Mouse (Mus musculus) cerebellum, postnatal 4 days (tissue): ENCODE results near the gene Pdss2.

ENCODE experiments used
- DNase-seq, 2 experiments: peaks; one replicate each; pipeline ENCODE4 v3.0.0; 2022; ENCODE audit warnings: low spot score in 2 of 2, mixed read lengths in 1 of 2

Pdss2 gene

DNA sequence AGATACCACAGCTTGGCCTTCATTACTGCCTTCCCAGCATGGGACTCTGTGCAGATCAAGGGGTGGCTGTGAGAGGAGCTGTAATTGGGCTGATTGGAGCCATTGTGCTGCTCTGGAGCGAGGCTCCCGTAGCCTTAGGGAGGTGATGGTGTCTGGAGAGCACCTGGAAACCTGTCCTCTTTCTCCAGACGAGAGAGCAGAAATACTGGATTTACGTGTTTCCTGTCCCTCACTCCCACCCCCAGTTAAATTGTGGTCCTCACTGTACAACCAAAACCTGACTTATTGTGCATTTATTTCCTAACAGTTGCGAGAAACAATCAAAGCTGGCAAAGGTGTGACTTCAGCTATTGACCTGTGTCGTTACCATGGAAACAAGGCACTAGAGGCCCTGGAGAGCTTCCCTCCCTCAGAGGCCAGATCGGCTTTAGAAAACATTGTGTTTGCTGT is 218.2 kb downstream of the Pdss2 start:
- no peak for DNase-seq

DNA sequence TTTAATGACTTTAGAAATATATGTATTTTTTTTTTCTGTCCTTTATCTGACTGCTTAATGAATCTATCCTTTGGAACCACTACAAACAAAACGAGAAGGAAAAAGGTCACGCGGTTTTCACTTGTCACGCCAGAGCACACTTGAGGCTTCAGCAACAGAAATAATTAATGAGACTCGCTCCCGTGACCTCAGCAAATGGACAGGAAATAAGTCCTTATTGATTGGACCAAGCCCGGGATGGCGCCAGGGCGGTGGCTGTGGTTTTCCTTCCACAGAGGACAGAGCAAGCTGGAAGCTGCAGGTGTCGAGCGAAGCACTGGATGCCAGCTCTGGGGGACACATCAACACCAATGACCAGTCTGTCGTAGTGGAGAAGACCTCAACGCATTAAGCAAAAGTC is 218.8 kb downstream of the Pdss2 start:
- DNase-seq: no peak

DNA sequence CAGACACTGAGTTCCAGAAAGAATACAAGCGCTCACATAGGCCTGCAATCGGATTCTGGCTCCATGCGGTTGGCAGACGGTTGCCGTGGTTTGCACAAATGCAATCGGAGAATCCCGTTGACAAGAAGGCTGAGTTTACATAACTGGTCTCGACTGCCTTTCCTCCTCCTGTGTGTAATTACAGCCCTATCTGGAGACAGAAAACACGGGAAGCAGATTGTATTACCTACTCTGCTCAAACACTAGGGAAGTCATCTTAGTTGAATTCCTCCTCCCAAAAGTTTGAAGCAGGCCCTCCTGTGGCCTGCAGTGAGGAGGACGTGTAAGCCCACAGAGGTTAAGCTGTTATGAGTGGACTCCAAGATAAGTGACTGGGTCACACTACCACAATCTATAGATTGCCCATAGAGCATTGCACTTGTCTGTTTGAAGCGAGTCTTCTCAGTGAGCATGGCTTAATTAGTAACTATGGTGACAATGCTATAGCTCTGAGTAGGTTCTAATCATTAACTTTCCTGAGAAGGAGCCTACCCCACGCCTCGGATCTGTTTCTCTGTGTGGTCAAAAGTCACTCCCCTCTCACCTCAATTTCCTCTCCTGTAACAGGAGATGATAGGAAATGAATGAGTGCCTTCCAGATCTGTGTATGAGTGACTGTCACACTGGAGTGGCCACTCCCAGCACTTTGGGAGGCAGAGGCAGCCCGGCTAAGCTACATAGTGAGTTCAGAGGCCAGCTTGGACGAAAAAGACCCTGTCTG is 219.9 kb downstream of the Pdss2 start:
- no peak for DNase-seq

DNA sequence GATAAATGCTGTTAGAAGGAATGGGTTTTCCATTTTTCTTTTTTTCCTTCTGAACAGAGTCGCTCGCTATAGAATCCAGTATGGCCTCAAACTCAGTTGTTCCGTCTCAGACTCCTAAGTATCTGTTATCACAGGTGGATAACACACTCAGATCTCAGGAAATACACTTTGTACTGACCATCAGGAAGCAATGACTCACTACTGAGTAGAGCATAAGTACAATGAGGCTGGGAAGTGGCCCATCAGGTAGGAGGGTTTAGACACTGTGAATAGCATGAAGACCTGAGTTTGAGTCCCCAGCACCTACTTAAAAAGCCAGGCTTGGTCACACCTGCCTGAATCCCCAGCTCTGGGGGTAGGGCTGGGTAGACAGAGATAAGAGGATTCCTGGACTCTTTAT is 227.4 kb downstream of the Pdss2 start:
- no peak for DNase-seq

DNA sequence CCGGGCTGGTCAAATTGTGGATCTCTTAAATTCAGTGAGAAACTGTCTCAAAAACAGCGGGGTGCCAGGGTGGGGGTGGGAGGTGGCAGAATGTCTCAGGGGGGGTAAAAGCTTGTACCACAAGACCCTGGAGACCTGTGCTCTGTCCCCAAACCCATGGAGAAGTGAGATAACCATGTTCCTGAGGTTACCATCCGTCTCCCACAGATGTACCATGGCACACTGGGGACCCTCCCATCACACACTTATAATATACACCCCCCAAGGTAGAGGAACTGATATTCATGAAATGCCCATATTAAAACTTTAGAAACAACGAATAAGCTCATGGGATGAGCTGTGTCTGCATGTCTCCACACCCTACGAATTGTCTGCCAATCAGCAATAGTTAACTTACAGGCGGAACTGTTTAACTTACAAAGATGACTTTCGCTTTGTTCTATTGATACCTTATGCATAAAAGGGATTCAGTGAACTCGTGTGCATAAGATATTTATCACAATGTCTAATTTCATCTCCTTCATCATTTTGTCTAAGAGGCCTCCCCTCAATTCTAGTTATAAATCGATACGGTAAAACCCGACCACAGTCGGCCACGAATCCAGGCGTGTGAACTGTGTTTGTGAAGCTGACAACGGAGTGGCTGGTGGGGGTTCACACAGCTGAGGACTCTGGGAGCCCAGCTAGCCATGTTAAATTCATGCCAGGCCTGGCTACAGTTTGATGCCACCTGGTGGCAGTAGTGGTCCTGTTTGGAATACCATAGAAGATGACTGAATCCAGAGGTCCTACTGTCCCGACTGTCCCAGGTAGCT is 230.8 kb downstream of the Pdss2 start:
- peak; percentile 71 to 83 for DNase-seq

DNA sequence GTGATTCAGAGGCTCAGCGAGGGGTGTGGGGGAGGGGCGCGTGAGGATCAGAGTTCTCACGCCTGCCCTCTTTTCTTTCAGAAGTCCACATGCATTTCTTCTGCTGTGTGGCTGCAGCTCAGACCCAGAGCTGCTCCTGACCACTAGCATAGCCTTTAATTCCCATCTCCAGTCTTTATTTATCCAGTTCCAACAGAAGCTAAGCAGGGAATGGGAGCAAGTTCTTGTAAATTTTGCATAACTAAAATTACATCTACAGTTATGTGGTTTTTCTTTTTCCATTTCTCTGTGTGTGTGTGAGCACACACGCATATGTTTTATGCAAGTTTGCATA is 231.3 kb downstream of the Pdss2 start:
- no peak for DNase-seq

DNA sequence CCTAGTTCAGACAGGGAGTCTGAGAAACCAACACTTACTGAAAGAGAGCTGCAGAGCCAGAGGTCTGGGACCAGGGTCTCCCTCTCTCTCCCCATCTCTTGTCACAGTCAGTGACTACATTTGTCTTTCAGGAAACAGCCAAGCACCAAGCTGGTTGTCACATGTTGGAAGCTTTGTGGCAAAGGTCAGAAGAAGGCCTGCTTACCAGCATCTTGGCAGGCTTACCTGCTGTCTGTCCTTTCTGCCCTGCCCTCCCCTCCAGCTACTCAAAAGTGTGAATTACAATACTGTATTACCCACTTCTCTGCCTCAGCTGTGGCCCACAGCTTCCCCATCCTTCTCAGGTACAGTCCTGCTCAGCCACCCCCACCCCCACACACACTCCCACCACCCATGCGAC is 232.9 kb downstream of the Pdss2 start:
- DNase-seq: no peak

DNA sequence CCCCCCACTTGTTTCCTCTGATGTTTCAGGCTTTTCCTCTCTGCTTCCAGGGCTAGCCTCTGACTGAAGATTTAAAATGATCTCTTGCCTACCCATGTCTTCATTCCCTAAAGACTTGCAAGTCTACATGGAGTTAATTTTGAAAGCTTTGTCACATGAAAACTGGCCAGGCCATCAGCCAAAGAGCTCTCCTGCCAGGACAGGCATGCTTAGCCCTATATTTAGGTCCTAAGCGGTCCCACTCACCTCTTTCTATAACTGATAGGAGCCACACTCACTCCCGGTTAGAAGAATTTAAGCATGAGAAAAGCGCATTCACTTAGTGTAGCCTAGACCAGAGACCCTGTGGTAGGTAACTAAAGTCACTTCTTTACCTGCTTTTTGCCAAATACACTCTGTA is 233.4 kb downstream of the Pdss2 start:
- DNase-seq: no peak

DNA sequence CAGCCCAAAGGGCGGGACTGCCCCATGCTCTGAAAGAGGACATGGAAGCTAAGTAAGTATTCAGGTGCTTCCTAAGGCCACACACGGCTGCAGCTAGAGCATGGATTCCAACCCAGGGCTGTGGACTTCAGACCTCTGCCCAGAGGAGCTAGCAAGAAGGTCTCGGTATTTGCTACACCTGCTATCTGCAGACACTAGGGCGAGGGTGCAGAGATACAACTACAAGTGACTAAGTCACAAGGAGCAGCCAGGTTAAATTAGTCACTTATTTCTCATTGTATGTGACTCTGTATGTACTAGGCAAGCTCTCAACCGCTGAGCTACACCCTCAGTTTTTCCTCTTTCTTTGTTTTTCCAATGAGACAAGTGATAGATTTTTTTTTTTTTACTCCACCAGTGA is 241.5 kb downstream of the Pdss2 start:
- DNase-seq: no peak

DNA sequence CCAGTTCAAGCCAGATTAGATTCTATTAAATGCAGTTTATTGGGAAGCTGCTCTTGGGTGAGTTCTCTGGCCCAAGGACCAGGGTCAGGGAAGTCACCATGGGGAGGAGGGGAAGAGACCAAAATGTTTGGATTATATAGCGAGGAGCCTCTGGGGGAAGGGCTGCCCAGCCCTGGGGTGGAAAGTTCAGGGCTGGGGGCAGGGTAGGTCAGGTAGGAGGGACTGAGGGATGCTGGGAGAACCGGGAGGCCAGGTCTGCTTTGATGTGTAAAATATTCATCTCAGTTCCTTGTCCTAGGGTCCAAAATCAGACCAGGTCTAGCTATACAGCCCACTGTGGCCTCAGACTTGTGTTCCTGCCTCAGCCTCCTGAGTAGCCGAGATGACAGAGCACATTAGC is 241.9 kb downstream of the Pdss2 start:
- DNase-seq: no peak

DNA sequence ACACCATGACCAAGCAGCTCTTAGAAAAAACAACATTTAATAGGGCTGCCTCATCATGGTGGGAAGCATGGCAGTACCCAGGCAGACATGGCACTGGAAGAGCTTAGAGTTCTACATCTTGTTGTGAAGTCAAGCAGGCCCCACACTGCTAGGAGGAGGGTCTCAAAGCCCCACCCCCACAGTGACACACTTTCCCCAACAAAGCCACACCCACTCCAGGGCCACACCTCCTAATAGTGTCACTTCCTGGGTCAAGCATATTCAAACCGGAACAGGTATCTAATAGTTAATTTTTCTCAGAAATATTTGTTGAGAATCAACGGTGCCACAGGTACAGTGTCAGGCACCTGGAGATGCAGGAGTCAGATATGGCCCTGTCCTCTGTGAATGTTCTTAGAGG is 244.9 kb downstream of the Pdss2 start:
- no peak for DNase-seq

DNA sequence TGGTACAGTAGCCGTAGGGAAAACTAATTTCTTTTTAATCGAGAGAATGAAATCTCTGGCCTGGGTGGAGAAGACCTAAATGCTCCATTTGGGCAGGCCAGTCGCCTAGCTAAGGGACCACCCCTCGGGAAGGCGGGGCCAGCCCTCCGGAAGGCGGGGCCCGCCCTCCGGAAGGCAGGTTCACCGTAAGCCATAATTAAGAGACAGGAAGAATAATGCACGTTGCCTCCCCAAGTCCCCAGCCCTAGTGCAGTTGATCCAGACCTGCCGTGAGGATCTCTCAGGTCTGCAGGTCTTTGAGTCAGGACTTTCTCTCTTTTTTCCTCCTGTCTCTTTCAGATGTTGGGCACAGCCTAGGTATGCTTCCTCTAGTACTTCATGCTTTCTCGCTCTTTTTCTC is 246.4 kb downstream of the Pdss2 start:
- no peak for DNase-seq

DNA sequence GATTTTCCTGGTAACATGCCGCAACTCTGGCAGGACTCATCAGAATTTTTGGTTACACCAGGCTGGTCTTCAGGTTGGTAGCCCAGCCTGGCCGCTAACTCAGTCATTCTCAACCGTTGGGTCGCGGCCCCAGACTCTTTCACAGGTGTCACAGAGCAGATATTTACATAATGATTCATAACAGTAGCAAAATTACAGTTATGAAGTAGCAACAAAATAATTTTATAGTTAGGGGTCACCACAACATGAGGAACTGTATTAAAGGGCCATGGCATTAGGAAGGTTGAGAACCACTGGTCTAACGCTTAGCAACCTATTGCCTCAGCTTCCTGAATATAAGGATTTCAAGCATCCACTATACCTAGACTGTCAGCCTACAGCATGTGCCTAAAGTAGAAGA is 247.0 kb downstream of the Pdss2 start:
- DNase-seq: no peak

DNA sequence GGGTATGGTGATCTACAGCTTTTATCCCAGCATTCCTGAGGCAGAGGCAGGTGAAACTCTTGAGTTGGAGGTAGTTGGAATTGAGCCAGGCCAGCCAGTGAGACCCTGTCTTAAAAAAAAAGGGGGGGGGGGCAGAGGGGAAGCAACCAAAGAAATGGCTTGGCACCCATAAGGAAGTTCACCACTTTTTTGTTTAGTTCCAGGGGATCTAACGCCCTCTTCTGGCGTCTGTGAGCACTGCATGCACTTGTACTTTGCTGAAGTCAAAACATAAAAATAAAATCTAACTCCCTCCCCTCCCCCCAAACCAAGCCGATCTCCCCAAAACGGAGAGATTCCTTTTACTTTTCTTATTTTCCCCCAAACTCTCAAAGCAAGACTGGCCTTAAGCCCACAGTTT is 254.1 kb downstream of the Pdss2 start:
- DNase-seq: peak in 1 of 2 experiments; percentile 36

DNA sequence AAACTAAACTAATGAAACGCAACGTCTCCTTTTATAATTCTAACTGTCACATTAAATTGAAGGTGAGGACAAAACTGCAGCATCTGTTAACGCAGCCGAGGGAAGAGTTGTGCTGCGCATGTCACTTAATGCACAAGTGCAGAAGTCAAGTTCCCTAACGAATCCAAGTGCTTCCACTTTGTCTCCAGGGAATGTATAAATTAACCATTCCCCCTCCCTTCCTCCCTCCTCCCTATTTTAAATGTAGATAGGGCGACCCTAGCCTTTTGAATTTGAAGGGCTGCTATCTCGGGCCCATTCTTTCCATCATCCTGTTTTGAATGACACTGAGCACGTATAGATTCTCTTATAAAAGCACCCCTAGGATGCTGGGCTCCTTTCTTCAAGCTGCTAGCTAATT is 256.2 kb downstream of the Pdss2 start:
- no peak for DNase-seq

DNA sequence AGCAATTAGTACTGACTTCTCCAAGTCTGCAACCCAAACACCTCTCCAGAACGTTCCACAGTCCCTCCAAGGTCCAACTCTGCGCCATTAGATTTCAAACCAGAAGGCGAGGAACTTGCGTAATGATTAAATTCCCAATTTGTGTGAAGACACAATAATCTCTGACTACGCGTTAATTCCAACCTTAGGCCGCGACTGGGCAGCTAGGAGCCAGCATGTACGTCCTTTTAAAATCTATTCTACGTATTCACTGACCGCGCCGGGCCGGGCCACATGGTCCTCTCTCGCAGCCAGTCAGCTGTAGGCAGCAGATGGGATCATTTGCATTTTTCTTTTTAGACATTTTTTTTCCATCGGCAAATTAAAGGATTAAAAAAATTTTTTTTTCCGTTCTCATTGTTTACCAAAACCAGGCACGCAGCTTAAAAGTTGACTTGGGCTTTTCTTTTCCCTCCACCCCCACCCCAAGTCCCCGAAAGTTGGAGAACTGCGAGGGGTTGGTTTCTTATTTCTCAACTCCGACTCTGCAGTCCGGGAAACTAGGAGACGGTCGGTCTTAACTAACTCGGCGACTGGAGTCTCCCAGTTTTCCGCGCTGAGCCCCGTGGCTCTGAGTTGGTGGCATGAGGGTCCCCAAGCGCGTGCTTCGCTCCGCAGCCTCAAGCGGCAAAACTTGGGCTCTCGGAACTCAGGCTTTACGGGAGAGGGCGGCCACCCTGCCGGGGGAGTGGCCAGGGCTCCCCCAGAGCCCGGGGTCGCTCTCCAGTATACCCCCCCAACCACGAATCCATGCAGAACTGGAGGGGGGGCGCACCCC is 256.8 kb downstream of the Pdss2 start:
- peak in 1 of 2 experiments; percentile 47 for DNase-seq

DNA sequence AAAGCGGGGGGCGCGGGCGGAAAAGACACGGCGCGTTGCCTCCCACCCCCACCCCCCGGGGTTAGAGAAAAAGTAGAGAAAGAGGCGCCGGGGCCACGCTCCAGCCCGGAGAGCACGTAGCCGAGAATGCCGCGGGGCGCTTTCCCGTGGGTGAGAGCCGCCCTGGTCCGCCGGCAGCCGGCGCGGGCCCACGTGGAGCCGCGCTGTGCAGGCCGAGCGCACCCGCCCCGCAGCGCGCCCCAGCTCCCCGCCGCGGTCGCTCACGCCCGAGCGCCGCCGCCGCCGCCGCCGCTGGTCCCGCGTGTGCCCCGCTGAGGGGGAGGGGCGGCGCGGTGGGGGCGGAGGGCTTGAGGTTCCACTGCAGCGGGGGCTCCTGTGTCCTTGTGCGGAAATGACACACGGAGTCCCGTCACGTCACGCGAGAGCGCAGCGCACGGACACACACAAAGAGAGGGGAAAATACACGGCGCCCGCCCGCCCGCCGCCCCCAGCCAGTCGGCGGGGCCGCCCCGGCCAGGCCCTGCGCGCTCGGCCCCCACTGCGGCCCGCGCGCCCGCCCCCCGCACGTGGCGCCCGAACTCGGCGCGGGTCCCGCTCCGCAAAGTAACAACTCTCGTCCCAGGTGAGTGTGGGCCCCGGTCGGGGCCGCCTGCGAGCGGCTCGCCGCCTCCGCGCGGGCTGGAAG is 257.6 kb downstream of the Pdss2 start, which contains the start of gene Bend3:
Gene Bend3 (plus strand): TSS at position 81 of the 685 bp plus-strand sequence.
- DNase-seq: peak in 1 of 2 experiments; percentile 64

DNA sequence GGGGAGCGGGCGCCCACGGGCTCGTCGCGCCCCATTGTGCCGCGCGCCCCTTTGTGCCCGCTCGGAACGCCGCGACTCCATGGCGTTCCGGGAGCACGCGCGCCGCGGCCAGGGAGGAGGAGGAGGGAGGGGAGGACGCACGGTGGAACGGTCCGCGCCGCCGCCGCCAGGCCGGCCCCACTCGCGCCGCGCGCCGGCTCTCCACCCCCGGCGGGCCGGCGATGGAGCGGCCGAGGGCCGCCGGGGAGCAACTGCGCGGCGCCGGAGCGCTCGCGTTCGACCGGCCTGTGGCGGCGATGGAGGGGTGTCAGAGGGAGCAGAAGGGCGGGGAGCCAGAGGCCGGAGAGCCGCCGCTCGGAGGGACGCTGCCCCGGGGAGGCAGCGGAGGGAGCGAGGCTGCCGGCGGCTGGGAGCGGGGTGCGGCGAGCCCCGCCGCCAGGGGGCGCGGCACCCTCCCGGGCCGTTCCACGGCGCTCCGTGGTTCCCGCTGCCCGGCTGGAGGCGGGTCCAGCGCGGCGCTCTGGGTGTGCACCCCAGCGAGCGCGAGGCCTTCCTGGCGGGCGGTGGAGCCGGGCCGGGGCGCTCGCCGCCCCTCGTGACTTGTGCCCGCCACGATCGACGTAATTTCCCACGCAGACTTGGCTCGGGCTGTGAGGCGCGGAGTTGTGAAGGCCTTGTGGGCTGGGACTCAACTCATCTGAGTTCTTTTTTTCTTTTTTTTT is 258.3 kb downstream of the Pdss2 start:
- peak; percentile 48 to 69 for DNase-seq

DNA sequence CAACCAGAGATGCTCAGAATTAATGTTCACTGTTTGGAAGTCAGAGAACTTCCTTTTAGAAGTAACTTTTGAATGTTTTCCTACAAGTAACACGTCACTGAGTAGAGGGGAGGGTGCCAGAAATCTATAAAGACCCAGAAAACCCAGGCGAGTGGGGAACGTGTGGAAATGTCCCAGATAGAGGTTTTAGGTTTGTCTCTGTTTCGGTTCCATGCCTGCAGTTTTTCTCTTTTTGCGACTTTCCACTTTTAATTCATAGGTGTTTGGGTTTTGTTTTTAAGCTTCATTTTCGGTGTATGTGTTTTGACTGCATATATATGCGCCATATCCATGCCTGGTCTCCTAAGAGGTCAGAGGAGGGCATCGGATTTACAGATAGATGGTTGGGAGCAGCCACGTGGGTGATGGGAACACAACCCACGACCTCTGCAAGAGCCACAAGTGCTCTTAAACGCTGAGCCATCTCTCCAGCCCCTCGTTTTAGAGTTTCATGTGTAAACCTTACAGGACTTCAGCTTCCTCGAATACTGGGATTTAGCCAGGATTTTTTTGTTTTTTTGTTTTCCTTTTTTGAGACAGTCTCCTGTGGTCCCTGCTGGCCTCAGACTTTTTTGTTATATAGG is 259.1 kb downstream of the Pdss2 start:
- no peak for DNase-seq

DNA sequence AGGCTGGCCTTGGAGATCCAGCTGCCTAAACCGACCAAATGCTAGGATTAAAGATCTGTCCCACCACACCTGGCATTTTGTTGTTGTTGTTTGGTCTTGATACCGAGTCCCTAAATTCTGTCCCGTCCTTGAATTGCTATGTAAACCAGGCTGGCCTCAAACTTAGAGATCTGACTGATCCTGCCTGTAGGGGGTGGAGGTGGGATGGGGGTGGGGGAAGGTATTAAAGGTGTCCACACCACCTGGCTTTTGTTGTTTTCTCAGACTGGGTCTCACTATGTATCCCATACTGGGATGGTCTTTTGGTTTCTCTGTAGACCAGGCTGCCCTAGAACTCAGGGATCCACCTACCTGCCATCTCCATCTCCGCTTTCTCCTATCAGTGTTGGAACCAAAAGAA is 259.9 kb downstream of the Pdss2 start:
- no peak for DNase-seq

DNA sequence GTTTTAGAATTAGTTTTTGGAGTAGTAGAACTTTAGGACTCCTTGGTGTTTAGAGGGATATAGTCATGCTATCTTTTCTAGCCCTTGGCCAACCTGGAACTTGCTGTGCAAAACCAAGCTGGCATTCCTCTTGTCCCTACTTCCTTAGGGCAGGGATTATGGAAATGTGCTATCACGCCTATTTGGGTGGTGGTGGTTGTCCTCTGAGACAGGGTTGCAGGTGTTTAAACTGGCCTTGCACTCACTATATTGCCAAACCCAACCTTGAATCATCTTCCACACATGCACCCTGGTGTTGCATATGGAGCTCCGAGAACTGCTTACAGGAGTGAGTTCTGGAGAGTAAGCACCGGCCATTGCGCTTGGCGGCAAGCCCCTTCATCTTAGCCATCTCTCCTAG is 260.7 kb downstream of the Pdss2 start:
- no peak for DNase-seq
